Mouse (Mus musculus) G1E (cell line): ENCODE results near the gene Tspan18.

Experiments used
- CTCF ChIP-seq: IDR thresholded peaks from 2 replicates; pipeline ENCODE4 v1.5.1; 2012; ENCODE audit warnings: low read depth, low read length, inconsistent platforms, mixed read lengths
- TAL1 ChIP-seq: conservative IDR thresholded peaks from 2 replicates; pipeline ENCODE4 v1.6.1; 2012; ENCODE audit warnings: low read depth, low read length, inconsistent platforms, mixed read lengths

- no peak for TF ChIP-seq TAL1
- TF ChIP-seq CTCF = no peak
These were observed 9.6 kb downstream of the Tspan18 start for GRCm38 (mm10) chr2:93324681-93325080.
